Mouse (Mus musculus) gastrocnemius, adult 18-20 months (tissue): ENCODE data around the gene Dusp1. TPM values are rescaled to one million over a fixed set of nuclear protein-coding genes. Genes with fewer than 3 reads are reported as not detected.

Experiments
- DNase-seq: peaks from one replicate; pipeline ENCODE4 v3.0.0; 2021; ENCODE audit warnings: low spot score
- long read RNA-seq, 2 experiments: library from polyadenylated mRNA; stranded (forward); transcript quantifications; one replicate each; pipeline ENCODE4 v2.0.0; 2021
- total RNA-seq, 2 experiments: library from RNA; stranded (reverse); gene quantifications; 2 replicates each; pipeline ENCODE4 v1.2.3; 2021

Gene Dusp1
- total RNA-seq = 100 to 1,000 TPM in 1 of 2 experiments, 10 to 100 TPM in 1; 66.1 to 117 TPM
- long read RNA-seq, experiment 1, transcript Dusp1-202 (4 exons, 1,990 nt) = major isoform, 80 of 88 reads
- long read RNA-seq, experiment 1, partial matches to known transcripts = 2 of 88 reads
- long read RNA-seq, experiment 1, other reads (novel, unspliced or antisense) = 5 of 88 reads
- long read RNA-seq, experiment 2, transcript Dusp1-202 (4 exons, 1,990 nt) = major isoform, 52 of 60 reads
- long read RNA-seq, experiment 2, partial matches to known transcripts = 1 of 60 reads
- long read RNA-seq, experiment 2, other reads (novel, unspliced or antisense) = 7 of 60 reads

GRCm38 (mm10) chr17:26561651-26562181 is at the start of gene Dusp1:
Gene Dusp1, minus strand, starts transcription at chr17:26562128.
- DNase-seq = no peak

- no peak for DNase-seq
These were observed 49.4 kb upstream of the Dusp1 start for GRCm38 (mm10) chr17:26611328-26611727.

DNA sequence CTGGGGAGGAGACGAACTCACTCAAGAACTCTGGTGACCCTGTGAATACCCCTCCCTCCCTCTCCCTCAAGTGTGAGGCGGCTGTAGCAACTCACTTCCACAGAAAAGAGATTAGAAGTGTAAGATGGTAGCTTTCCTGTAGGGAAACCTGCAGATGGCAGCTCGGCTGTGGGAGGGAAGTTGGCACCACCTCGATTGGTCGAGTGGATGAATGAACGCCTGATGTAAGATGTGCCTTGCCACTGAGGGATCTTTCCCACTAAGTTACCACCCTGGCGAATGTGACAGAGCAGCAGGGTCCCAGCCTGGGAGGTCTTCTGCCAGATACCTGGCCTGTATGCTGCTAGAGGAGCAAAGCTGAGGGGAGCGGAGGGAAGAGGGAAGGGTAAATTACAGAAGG is 47.9 kb upstream of the Dusp1 start:
- no peak for DNase-seq

- no peak for DNase-seq
These were observed 46.9 kb upstream of the Dusp1 start for GRCm38 (mm10) chr17:26608877-26609276.

- no peak for DNase-seq
These were observed 46.4 kb upstream of the Dusp1 start for GRCm38 (mm10) chr17:26608348-26608747.

DNA sequence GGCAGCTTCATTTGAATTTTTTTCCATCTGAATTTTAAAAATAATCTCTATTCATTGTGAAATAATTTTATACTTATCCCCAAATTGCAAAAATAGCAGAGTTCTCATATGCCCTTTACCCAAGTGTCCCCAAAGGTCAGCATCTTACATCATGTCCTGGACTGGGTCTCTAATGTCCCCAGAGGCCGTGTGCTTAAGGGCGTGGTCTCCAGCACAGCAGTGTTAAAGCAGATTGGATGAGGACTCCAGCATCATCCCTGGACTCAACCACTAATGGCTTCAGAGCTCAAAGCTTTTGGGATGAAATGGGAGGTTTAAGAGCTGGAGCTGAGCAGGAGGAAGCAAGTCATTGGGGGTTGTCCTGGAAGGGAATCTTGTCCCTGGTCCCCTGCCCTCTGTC is 44.6 kb upstream of the Dusp1 start:
- peak; percentile 74 for DNase-seq

- DNase-seq = no peak
These were observed 43.7 kb upstream of the Dusp1 start for GRCm38 (mm10) chr17:26605636-26606035.

DNA sequence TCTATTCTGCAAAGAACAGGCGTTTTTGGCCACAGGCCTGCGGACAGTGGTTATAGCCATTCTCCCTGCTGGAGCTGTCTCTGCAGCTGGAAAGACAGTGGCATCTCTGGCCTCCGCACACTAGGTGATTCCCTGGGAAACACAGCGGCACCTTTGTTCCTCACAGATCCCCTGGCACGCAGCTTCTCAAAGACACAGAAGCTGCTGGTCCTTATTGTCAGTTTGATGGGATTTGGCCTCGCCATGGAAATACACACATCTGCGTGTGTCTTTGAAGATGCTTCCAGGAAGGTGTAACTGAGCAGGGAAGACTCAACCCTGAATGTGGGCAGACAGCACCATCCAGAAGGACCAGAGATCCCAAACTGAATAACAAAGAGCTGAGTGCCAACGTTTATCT is 41.4 kb upstream of the Dusp1 start:
- DNase-seq = no peak

DNA sequence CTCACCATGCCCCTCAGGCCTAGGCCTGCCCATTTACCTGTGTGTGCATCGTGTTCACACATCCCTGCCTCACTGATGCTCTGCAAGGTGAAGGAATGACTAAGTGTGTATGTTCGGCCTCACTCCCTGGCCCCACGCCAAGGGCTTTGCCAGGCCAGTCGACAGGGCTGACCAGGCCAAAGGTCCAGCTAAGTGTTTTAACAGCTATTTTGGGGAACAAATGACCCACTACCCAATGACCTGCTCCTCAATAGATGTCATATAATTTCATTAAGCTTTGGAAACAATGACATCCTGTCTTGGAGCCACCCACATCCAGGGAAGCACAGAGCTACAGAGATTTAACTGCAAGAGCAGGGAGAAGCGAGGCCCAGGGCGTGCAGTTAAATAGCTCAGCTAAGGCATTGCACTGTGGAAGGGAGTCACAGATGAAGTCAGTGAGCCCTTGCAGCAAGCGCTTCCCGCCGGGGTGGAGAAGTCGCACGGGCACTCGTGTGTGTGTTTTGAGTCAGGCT is 40.5 kb upstream of the Dusp1 start:
- DNase-seq = peak; percentile 54

- DNase-seq = no peak
These were observed 40.0 kb upstream of the Dusp1 start for GRCm38 (mm10) chr17:26601926-26602325.

- DNase-seq = no peak
These were observed 39.6 kb upstream of the Dusp1 start for GRCm38 (mm10) chr17:26601514-26601913.

DNA sequence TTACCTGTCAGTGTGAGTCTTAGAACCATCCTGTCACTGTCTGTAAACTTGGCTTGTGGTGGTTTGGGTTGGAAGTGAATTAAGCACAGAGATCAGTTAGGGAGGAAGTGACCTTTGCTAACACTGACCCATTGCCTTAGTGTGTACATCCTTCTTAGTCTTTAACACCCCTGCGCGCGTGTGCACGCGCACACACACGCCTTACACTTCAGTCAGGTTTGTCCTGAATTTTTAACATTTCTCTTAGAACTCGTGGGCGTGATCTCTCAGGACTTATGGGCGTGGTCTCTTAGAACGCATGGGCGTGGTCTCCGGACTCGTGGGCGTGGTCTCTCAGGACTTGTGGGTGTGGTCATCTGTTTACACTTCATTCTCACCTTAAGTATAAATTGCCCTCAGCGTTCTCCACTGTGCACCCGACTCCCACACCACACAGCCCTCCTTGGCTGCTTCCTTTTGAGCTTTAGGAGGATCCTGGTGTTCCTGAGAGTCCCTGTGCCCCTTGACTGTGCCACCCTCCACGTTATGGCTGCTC is 39.1 kb upstream of the Dusp1 start:
- DNase-seq = no peak

DNA sequence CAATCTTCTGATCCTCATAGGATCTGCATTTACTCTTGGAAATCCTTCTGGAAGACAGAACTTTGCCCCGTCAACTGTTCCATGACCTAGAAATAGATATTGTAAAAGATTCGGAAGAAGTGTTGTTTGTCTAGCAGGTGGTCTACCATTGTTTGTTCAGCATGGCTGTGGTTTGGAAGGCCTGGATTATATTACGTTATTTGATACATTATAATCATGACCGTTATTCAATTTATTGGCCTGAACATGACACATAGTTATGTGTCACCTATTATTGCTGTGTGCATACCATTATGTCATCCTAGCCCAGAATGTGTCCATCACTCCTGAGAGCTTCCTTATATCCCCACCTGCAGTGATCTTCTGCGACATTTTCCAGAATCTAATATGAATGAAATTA is 36.9 kb upstream of the Dusp1 start:
- no peak for DNase-seq

DNA sequence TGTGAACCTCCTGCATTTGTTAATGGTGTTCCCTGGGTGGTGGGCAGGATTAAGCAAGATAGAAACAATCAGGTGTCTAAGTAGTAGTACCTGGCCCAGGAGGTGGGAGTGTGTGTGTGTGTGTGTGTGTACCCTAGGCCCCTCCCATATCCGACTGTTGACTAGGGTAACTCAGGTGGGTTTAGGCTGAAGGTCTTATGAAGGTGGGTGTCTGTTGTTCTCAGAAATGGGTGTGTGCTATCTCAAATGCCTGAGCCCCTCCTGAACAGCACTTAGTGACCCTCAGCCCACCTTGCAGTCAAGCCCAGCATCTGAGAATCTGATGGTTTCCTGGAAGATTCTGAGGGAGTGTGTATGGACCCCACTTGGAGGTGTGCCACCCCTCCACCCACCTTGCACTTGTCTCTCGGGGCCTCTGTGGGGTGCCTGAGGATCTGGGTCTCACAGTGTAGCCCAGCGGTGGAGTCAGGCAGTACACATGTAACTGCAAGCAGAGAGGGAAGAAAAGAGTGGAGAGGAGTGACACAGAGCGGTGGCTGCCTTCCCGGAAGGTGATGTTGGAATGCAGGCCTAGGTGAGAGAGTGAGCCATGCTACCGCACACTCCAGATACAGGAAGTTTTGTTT is 35.0 kb upstream of the Dusp1 start:
- no peak for DNase-seq

- peak; percentile 93 for DNase-seq
These were observed 34.3 kb upstream of the Dusp1 start for GRCm38 (mm10) chr17:26596168-26596658.

DNA sequence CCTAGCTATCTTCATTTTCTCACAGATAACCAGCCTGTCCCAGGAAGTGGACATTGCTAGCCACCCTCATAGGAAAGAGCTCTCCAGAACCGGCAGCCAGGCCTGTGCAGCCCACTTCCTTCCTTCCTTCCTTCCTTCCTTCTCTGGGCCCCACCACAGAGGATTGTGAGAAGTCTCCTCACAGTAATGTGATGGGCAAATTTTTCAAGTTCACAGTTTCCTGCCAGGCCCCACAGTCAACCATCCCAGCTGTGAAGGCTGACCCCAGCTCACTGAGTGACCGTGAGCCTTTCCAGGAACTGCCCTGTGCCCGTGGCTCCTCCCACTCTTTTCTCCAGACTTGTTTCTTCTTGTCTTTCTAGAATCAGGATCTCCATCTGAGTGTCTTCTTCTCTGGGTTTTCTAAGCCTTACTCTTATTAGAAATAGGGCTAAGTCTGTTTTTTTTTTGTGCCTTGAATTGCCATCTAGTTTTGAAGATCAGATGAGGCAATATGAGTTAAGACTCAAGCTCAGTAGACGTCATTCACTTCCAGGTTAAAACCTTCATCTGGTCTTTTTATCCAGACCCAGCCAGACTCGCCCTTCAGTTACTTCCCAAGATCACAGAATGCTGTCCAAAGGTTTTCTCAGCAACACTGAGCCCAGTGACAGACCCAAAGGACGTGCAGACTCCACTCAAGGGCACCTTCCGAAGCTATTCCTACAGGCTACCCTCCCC is 33.7 kb upstream of the Dusp1 start:
- no peak for DNase-seq

DNA sequence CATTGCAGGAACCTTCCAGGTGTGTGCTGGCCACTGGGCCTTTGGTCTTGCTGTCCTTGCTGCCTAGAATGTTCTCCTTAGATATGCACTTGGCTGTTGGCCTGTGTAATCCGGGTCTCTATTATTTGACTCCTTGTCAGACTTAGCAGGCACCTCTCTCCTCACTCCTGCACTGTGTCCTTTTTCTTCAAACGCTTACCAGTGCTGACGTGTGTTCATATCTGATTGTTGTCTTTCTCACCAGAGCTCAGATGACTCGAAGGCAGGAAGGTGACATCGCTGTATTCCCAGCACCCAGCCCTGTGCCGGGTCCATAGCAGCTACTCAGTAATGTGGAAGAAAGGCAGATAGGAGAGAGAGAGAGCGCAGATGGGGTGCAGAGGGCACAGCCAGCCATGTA is 33.0 kb upstream of the Dusp1 start:
- no peak for DNase-seq

- DNase-seq = no peak
These were observed 32.2 kb upstream of the Dusp1 start for GRCm38 (mm10) chr17:26594171-26594570.

DNA sequence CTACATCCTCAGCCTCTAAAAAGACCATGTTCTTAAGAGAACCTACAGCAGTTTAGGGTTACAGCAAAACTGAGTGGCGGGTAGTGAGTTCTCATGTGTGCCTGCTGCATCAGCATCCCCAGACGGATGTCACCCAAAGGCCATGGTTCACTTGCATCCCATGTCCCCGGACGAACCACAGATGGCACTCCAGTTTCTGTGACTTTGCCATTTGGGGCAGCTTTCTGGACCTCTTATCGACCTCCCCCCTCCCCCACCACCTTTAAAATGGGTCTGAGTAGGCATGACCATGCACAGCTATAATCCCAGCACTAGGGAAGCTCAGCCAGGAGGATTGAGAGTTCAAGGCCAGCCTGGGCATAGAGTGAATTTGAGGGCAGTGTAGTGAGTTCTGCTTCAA is 31.3 kb upstream of the Dusp1 start:
- no peak for DNase-seq

- DNase-seq = peak; percentile 86
These were observed 30.6 kb upstream of the Dusp1 start for GRCm38 (mm10) chr17:26592510-26592909.

DNA sequence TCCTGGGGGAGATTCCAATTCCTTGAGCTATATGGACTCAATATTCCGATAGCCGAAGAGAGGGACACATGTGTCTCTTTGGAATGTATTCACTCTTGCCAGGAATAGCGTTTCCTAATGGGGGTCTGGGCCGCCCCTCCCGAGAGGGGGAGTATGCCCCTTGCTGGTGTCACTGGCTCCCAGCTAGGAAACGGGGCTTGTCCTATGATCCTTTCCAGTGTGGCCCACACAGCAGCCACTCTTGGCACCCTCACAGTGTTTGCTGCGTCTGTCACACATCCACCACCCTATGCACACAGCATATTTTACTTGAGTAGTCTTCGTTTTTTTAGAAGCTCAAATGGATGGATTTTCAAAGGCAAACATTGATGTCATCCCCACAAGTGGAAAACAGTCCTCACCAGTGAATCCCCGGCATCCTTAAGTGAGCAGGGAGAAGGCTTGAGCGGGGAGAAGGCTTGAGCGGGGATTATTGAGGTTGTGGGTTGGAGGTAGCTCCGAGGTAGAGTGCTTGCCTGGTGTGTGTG is 26.1 kb upstream of the Dusp1 start:
- DNase-seq = no peak
